Mouse (Mus musculus): ENCODE results near the gene Thoc5. TPM values are rescaled to one million over a fixed set of nuclear protein-coding genes. Genes with fewer than 3 reads are reported as not detected.

Gene Thoc5
- total RNA-seq, 2 experiments from 2014 or later, result 39.7 to 41.8 TPM

GRCm38 (mm10) chr11:4972967-4973870 is 78.1 kb downstream of the Thoc5 start:
- DNase-seq (ENCODE audit: low spot score in 2 of 2), result peak; percentile 54 to 59

DNA sequence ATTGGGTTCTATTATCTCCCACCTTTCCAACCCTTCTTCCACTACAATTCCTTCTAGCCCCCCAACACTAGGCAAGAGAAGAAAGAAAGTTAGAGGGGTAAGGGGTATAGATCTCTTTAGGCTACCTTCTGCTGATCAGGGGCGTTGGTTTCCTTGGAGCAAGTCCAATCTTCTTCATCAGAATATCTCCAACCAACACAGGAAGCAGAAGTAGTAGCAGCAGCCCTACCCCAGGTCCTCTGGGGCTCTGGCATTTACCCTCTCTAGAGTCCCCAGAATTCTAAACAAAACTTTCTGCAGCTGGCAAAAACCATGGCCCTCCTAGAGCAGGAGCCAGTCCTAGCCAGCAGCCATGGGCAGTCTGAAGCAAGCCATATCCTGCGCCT is 78.7 kb downstream of the Thoc5 start:
- no peak for DNase-seq (ENCODE audit: low spot score in 2 of 2)

DNA sequence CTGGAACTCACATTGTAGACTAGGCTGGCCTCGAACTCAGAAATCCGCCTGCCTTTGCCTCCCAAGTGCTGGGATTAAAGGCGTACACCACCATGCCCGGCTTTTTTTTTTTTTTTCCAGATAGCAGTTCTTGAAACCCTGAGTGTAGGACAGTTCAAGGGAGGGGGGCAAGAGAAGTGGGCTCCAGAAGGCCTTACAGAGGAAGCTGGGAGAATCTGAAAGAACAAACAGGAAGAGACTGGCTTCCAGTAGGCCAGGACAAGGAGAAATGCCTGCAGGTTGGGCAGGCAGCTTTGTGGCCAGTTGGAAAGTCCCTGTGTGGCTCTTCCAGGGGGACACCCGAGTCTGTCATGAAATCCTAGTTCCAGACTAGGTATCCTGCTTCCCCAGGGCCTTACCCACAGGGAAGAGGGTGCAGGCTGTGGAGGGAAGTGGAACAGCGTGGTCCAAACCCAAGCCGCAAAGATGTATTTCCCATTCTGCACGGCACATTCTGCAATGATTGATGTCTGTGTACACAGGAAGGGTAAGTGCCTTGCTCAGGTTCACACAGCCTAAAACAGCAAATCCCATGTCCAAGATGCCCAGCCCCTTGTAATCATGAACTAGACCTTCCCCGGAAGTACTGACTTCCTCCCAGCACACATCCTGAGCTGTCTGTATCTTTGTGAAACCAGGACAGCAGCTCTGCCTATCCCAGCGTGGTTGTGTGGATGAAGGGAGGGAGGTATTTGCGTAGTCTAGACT is 79.4 kb downstream of the Thoc5 start:
- DNase-seq (ENCODE audit: low spot score in 2 of 2), result no peak

DNA sequence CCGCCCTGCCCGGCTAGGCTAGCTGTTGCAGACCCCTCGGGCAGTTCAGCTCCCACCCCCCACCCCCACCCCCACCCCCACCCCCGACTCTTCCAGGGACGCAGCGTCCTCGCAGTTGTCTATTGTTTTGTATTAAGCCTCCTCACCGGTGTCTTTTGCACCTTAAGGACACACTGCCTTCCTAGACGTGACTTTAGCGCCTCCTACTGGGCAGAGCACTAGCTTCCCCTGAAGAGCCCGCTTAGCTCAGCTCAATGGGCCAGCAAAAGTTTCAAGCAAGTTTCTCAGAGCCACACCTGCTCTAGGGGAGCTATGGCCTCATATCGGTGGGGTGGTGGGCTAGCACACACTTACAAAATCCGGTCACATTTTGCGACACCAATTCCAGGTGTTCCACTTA is 80.5 kb downstream of the Thoc5 start:
- peak; percentile 59 to 68 for DNase-seq (ENCODE audit: low spot score in 2 of 2)

Small RNAs within 50 kb of the gene (microRNA-seq; reads per million reads assigned to microRNA genes)
- gene Mir6918, result 3.1 to 6.9 reads per million in 2 experiments

Other genes with a start within 250 kb of the Thoc5 start
- 100 to 1,000 TPM; 436 to 483 TPM for gene Uqcr10, start 191.0 kb upstream of the Thoc5 start, total RNA-seq (2021)
- 10 to 100 TPM; 31.6 to 38.2 TPM for gene Zmat5, start 190.6 kb upstream of the Thoc5 start, total RNA-seq (2021)
- gene Cabp7, start 148.5 kb upstream of the Thoc5 start, total RNA-seq (2021), result 10 to 100 TPM; 59.4 to 62.2 TPM
- 100 to 1,000 TPM; 187 to 188 TPM for gene Nf2, start 45.8 kb upstream of the Thoc5 start, total RNA-seq (2021)
- gene Nipsnap1, start 21.4 kb upstream of the Thoc5 start, total RNA-seq (2021), result 10 to 100 TPM; 85.4 to 89.7 TPM
- 10 to 100 TPM; 39.1 to 43.0 TPM for gene Nefh, start 52.7 kb downstream of the Thoc5 start, total RNA-seq (2021)
- 100 to 1,000 TPM; 116 to 130 TPM for gene Ap1b1, start 91.5 kb downstream of the Thoc5 start, total RNA-seq (2021)
- gene Rasl10a, start 162.8 kb downstream of the Thoc5 start, total RNA-seq (2021), result 10 to 100 TPM; 35.7 to 39.8 TPM
- 10 to 100 TPM; 50.2 to 54.7 TPM for gene Gas2l1, start 170.0 kb downstream of the Thoc5 start, total RNA-seq (2021)
- gene Rhbdd3, start 203.6 kb downstream of the Thoc5 start, total RNA-seq (2021), result 10 to 100 TPM; 22.7 to 23.2 TPM
- 100 to 1,000 TPM; 332 TPM for gene Ewsr1, start 203.9 kb downstream of the Thoc5 start, total RNA-seq (2021)

Data from layer of hippocampus, postnatal 10 days (tissue).